Mouse (Mus musculus): ENCODE measurements around the gene Olfr657.

- TF ChIP-seq POLR2A (IDR thresholded peaks at IDR 0.05; ENCODE audit: borderline replicate concordance, low read depth, low read length): no peak
- TF ChIP-seq CTCF (IDR thresholded peaks at IDR 0.05; ENCODE audit: low read depth, low read length): no peak
Observed at GRCm38 (mm10) chr7:104646841-104647482, 22.4 kb downstream of the Olfr657 start, which contains the start of gene Olfr658.
